Mouse (Mus musculus): Measurements from ENCODE around the gene Cdk19.

- no peak for TF ChIP-seq CTCF (conservative IDR thresholded peaks at IDR 0.05 in 1 of 2, IDR thresholded peaks at IDR 0.05 in 1 of 2; ENCODE audit: low read depth in 2 of 2, low read length in 2 of 2)
- no peak for TF ChIP-seq ZNF384 (IDR thresholded peaks at IDR 0.05; ENCODE audit: low read depth, low read length)
- no peak for TF ChIP-seq NRF1 (IDR thresholded peaks at IDR 0.05; ENCODE audit: low read depth, low read length)
- no peak for TF ChIP-seq USF1 (IDR thresholded peaks at IDR 0.05; ENCODE audit: low read depth, low read length)
- TF ChIP-seq POLR2A (IDR thresholded peaks at IDR 0.05; ENCODE audit: low read depth, low read length): no peak
- TF ChIP-seq BHLHE40 (IDR thresholded peaks at IDR 0.05; ENCODE audit: low read depth, low read length): no peak
- no peak for TF ChIP-seq SIN3A (IDR thresholded peaks at IDR 0.05; ENCODE audit: low read length)
- no peak for TF ChIP-seq CHD1 (IDR thresholded peaks at IDR 0.05; ENCODE audit: low read depth, low read length)
- no peak for TF ChIP-seq MAX (IDR thresholded peaks at IDR 0.05; ENCODE audit: low read length)
- TF ChIP-seq ZC3H11A (IDR thresholded peaks at IDR 0.05; ENCODE audit: low read depth, low read length): no peak
- TF ChIP-seq UBTF (IDR thresholded peaks at IDR 0.05; ENCODE audit: low read depth, low read length): no peak
- no peak for TF ChIP-seq RAD21 (IDR thresholded peaks at IDR 0.05; ENCODE audit: low read depth, low read length)
- no peak for TF ChIP-seq MAZ (IDR thresholded peaks at IDR 0.05; ENCODE audit: low read depth, low read length)
- no peak for TF ChIP-seq EP300 (IDR thresholded peaks at IDR 0.05; ENCODE audit: low read length)
Observed at GRCm38 (mm10) chr10:40442076-40442475, 102.7 kb downstream of the Cdk19 start.

Measured in CH12.LX (cell line).